Mouse (Mus musculus): ENCODE data around the gene E130308A19Rik.

DNA sequence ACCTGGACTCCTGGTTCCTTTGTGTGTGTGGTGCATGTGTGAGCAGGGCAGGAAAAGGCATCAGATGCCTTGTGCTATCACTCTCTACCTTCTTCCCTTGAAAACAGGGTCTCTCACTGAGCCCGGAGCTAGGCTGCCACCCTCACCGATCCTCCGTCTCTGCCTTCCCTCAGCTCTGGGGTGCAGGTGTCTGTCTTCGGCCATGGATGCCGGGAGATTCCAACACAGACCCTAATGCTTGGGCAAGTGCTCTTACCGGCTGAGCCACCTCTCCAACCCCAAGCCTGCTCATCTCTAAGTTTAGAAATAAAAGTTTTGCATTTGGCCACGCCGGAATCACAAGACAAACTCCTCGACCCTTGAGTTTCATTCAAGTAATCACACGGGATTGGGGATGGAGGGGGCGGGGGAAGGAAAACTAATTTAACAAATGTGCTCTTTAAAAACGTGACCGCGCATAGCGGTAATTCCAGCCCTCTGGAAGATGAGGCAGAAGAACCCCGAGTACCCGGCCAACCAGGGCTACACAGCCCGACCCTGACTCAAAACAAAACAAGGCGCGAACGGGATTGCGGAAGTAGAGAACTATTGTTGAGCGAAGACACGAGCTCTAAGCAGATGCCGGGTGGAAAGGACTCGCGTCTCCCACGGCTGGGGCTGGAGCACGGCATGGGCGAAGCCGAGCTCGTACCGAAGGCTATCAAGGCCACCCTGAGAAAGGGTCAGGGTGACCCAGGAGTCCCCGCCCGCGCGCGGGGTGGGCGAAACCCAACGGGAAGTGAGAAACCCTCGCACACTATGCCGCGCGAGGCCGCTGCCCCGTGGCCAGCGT lies 157.1 kb downstream of the E130308A19Rik start:
- TF ChIP-seq CTCF (IDR thresholded peaks at IDR 0.05; ENCODE audit: low read depth) (no peak), EP300 (IDR thresholded peaks at IDR 0.05; ENCODE audit: low read depth) (no peak)

Measured in heart, postnatal 0 days (tissue).